Mouse (Mus musculus) c-Kit-negative CD71-positive TER-119-positive erythroid progenitor cells, embryonic 14.5 days (primary cell): Measurements from ENCODE around the gene Gm12216.
"Not testable (repeated sequence)": the region's sequence is repeated elsewhere in the genome, so short reads cannot be mapped to it uniquely, and the experiment has no call there.

Experiments used
- DNase-seq: peaks from one replicate; pipeline ENCODE4 v3.0.0-alpha.2; 2013; ENCODE audit warnings: low read depth, low spot score

The Gm12216 gene

DNA sequence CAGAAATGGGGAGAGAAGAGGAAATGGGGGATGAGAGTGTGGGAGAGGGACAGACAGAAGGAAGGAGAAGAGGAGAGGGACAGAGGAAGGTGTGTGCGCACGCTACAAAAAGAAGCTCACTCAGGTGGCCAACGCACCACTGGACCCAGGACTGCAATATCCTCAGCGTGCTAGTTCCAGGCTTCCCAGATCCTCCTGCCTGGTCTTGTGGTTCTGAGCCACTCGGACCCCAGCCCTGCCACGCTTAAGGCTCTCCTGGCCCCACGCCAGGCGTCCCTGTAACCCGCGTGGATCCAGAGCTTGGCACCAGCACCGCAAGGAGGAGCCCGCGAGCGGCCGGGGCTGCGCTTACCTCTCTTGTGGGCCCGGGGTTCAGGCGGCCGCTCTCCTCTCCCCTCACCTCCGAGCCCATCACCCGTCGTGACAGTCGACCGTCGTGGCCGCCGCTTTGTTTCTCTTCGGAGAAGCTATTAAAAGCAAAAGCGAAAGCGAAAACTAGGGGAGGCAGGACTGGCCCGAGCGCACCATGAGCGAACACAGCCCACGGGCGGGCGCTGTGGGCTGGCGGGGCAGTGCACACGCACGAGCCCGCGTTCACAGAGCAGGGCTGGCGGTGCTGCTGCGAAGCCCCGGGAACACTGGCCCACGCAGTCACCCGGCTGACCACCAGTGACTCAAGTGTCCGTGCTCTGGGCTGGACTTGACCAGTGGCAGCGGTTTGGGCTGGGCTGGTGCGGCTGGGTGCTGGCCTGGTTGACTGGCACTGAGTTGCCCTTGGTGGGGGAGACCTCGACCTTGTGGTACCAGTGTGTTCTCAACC is at the start of gene Gm12216:
Gm12216 (minus strand) TSS at position 496 of the 820 bp plus-strand sequence.
- not testable (repeated sequence) for DNase-seq

- no peak for DNase-seq
These were observed 49.6 kb upstream of the Gm12216 start for GRCm38 (mm10) chr11:53908686-53909085.

DNA sequence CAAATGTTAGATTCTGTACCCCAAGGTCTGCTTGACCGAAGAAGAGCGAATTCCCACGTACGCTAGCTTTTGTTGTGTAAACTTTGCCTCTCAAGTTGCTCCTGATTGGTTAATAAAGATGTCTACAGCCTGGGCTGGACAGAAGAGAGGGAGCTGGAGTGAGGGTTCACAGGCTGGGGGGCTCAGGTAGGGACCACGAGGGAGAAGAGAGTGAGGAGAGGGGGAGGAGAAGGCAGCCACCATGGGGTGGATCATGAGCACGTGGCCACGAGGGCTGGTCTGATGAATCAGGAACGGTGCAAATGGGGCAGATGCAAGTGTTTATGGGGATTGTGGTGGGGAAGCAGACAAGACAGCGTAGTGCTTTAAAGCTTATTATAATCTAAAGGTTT is 45.5 kb upstream of the Gm12216 start:
- DNase-seq: no peak

GRCm38 (mm10) chr11:53903781-53904533 is 44.9 kb upstream of the Gm12216 start:
- DNase-seq: no peak

- DNase-seq: no peak
These were observed 43.7 kb upstream of the Gm12216 start for GRCm38 (mm10) chr11:53902741-53903140.

GRCm38 (mm10) chr11:53900991-53901390 is 41.9 kb upstream of the Gm12216 start:
- DNase-seq: no peak

DNA sequence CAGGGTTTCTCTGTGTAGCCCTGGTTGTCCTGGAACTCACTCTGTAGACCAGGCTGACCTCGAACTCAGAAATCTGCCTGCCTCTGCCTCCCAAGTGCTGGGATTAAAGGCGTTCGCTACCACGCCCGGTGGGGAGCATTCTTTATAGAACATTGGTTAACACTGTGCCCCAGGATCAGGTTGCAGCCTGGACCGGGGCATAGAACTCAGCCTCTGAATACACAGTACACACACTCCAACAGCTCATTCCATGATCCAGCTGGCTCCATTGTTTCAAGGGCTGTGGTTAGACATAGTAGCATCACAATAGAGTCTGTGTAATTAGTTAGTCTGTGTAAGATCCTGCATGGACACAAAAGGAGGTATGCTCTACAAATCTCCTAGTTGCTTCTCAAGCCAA is 40.9 kb upstream of the Gm12216 start:
- DNase-seq: no peak

DNA sequence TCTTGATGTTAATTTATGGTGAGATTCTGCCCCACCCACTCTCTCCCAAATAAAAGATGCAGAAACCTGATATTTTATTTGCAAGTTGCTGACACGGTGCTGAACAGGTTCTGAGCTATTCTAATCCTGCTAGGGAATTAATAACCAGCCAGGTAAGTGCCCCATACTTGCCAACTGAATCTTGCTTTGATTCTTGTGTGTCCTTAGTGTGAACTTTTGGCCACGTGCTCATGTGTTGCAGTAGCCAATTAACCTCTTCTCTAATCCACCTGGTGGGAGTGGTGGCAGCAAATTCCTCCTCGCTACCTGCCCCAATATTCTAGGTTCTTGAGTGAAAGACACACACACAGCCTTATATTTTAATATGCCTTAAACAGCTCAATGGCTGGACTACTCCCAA is 39.9 kb upstream of the Gm12216 start:
- DNase-seq: no peak

GRCm38 (mm10) chr11:53896935-53897334 is 37.9 kb upstream of the Gm12216 start:
- DNase-seq: no peak

GRCm38 (mm10) chr11:53893451-53893850 is 34.4 kb upstream of the Gm12216 start:
- no peak for DNase-seq

DNA sequence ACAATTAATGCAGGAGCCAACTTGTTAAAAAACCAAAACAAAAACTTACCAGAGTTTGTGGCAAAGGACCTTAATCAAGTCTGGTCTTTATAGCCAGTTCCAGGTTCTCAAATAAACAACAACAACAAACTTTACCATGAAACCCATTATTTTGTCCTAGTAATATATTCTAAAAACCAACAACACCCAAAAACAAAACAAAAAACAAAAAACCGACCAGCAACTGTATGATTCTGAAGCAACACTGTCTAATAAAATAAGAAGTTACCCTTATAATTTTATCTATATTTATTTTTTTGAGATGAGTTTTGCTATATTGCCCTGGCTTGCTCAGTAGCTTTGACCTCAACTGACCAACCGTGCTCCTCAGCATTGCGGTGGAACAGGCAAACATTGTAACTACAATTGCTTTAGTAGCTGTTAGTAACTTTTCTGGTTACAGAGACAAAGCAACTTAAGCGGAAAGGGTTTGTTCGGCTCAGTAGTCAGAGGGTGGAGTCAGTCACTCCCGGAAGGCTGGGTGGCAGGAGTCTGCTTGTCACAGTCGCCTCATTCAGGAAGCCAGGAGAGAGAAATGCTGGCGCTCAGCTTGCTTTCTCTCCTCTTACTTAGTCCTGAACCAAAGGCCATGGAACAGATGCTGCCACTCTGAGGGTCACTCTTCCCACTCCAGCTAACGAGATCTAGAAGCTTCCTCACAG is 33.8 kb upstream of the Gm12216 start:
- peak; percentile 30 for DNase-seq

DNA sequence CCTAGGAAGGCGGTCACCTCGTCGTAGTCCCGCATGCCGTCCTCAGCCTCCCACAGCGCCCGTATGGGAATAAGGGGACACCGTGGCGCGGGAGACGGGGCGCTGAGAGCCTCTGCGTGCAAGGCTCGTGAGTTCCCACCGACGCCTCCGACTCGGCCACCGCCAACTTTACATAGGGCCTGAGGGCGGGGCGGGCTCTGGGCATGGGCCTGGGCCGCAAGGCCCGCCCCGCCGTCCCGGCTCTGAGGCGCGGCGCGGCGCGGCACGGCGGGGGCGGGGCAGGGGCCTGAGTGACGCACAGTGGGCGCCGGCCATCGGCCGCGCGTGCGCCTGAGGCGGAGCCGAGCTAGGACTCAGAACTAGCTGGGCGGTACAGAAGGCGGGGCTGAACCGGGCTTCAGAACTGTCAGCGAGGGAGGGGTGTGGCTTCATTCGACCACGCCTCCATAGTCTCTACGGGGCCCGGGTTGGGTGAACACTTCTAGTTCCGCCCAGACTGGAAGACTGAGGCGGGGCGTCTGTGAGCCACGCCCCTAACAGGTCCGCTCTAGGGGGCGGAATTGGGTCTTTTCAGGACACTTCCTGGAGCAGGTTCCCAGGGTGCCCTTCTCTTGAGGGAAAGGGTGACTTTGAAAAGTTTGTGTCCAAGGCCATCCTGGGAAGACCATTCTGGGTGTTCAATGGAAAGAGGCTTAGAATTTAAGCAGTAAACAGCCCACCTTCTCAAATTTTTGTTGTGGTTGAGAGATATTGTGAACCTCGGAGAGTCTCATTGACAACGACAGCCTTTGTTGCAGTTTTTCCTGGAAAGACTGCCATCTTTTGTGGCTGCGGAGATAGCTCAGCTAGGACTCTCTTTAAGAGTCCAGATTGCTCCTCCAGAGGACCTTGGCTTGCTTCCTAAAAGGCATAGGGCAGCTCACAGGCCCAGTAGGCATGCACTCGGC is 32.7 kb upstream of the Gm12216 start, which contains the start of gene Slc22a5:
Slc22a5 (minus strand) TSS at position 156 of the 947 bp plus-strand sequence.
- DNase-seq: peak; percentile 99

- DNase-seq: no peak
These were observed 31.9 kb upstream of the Gm12216 start for GRCm38 (mm10) chr11:53890906-53891504.

DNA sequence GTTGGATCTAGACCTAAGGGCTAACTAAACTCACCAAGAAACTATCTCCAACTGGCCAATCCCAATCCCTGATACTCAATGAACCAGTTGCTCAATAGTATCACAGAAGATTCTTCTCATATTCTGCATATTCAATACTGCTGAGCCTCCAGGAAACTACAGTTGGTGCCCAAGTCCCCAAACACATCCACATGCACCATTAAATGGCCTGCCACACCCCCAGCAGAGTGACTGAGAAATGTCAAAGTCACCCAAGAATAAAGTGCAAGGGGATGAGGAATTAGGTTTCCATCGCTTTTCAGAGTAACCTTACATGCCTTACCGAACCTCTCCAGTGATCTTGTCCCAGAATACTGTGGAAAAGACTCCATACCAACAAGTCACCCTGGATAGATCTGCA is 31.2 kb upstream of the Gm12216 start:
- DNase-seq: no peak

DNA sequence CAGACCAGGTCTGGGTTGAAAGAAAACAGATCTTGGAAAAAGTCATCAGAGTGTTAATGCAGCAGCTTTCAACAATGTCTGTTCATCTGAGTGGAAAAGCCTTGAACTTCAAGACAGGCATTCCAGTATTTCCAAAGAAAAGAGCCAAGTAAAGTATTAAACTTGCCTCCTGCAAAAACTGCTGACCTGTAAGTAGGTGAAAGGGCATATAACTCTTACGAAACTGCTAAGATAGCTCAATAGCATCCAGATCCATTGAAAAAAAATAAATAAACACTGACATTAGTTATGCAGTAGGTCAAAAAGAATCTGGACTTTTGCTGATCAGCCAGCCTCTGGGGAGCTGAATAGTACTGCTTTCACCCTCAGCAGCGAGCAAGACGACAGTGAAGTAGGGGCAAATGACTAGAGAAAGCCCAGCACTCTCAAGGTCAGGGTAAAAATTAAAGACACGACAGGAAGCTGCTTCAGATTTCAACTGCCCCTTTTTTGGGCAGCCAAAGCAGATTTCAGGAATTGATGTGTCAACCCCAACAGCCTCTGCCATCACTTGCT is 30.1 kb upstream of the Gm12216 start:
- DNase-seq: no peak

- no peak for DNase-seq
These were observed 29.2 kb upstream of the Gm12216 start for GRCm38 (mm10) chr11:53888242-53888641.

GRCm38 (mm10) chr11:53883287-53883686 is 24.2 kb upstream of the Gm12216 start:
- DNase-seq: no peak

- DNase-seq: not testable (repeated sequence)
These were observed 19.0 kb upstream of the Gm12216 start for GRCm38 (mm10) chr11:53878096-53878495.

DNA sequence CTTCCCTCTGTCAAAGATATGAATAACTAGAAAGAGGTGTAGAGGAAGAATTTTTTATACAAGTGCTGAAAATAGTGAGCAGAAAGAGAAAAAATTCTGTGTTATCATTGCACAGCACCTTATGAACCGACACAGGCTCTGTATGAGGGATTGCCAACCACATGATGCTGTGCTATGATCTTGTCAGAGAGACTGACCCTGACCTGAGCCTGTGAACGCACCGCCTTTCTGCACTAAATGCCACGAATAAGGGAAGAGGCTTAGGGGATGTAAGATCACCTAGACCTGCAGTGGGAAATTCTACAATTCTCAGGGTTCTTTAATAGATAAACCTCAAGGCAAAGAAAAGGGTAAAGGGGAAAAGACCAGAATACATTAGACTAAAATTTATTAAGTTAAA is 17.4 kb upstream of the Gm12216 start:
- DNase-seq: no peak

- no peak for DNase-seq
These were observed 15.7 kb upstream of the Gm12216 start for GRCm38 (mm10) chr11:53874706-53875105.
